Mouse (Mus musculus): Measurements from ENCODE around the gene Pappa. TPM values are rescaled to one million over a fixed set of nuclear protein-coding genes. Genes with fewer than 3 reads are reported as not detected.

Gene Pappa
- total RNA-seq (2023), result not detected

GRCm38 (mm10) chr4:65123741-65124224, at the start of gene Pappa:
TSS of gene Pappa (plus strand) at chr4:65124174.

Data from CD8-positive naive resting alpha-beta T cell, adult 57 days (primary cell).